In the genomic region with DNA sequence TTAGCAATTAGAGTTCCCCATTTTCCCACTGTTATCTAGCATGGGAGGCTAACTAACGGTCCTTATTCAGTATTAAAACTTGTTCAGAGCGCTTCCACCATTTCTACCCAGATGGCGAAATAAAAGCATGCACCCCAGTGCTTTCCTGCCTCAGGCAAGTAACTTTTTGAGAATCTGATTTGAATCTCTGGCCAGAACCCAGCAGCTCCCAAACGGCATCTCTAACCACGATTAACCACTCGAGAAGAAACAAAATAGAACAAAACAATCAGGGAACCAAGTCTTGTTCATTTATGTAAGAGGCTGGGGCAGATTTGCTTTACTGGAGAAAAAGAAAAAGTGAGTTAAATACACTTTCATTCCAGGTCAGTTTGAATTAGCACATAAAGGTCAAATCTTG, we compare ENCODE assay signal across 22 mouse cellular contexts. TPM values are rescaled to one million over a fixed set of nuclear protein-coding genes. Genes with fewer than 3 reads are reported as not detected.
DNase-seq lines count a peak whose midpoint lies in the region; ATAC-seq and TF ChIP-seq lines count a peak whose summit lies in the region.
"Had no signal": no experiment of that assay in that cellular context is flagged by ENCODE, and none has a peak within 500 bp of the region (broad histone marks: within the 10 kb centered on the region; RNA-seq: fewer than 3 reads in every experiment).

No protein-coding gene starts in this region.

- no peak overlapping the region for H3K4me3 ChIP-seq in layer of hippocampus, adult 2 months
- peak overlapping the region; percentile 67 for H3K4me3 ChIP-seq in liver, embryonic 13.5 days (replicated peaks)
- H3K4me3 ChIP-seq in cerebellum, adult 2 months (replicated peaks; ENCODE audit: insufficient read depth, low read depth, low read length): no peak overlapping the region
- H3K4me3 ChIP-seq: embryonic facial prominence, embryonic 15.5 days; stomach, embryonic 15.5 days had no signal

- 33% methylated on average over 6 of the region's 6 CpGs for WGBS in liver, embryonic 13.5 days (ENCODE audit: insufficient replicate concordance)
- 50% methylated on average over 6 of the region's 6 CpGs for WGBS in cerebellum, adult 2 months

- H3K9me3 ChIP-seq in liver, embryonic 13.5 days (replicated peaks): no peaks in the 10 kb centered on the region
- H3K9me3 ChIP-seq: embryonic facial prominence, embryonic 15.5 days; stomach, embryonic 15.5 days had no signal

- H3K36me3 ChIP-seq in liver, embryonic 13.5 days: peaks cover 43% of the 10 kb centered on the region
- H3K36me3 ChIP-seq: embryonic facial prominence, embryonic 15.5 days; stomach, embryonic 15.5 days had no signal

- peak; percentile 37 for DNase-seq in heart, adult 11 months
- no peak for DNase-seq in heart, postnatal 14 days
- DNase-seq in layer of hippocampus, adult 2 months (ENCODE audit: low spot score in 2 of 2): no peak
- DNase-seq in layer of hippocampus, adult 8-10 months (ENCODE audit: low spot score in 2 of 2): no peak
- DNase-seq in brain, adult 2 months (ENCODE audit: low read depth, low spot score): peak; percentile 16
- DNase-seq in liver, embryonic 13.5 days: no peak
- DNase-seq in embryo, embryonic 9.5 days (ENCODE audit: extremely low spot score): no peak
- no peak for DNase-seq in cerebellum, adult 2 months
- DNase-seq: adrenal gland, adult 2 months; cerebellum, adult 11 months; cerebellum, postnatal 14 days; embryo, embryonic 11 days; gastrocnemius, postnatal 10 days; kidney, adult 11 months; kidney, postnatal 25 days; layer of hippocampus, adult 9-11 months; lung, adult 2 months; right cerebral cortex, postnatal 25 days; thymus, adult 18-20 months; thymus, postnatal 4 days had no signal

- TF ChIP-seq CTCF in layer of hippocampus, adult 2 months (conservative IDR thresholded peaks at IDR 0.05): no peak
- no peak for TF ChIP-seq CTCF in cerebellum, adult 2 months (IDR thresholded peaks at IDR 0.05; ENCODE audit: borderline replicate concordance, insufficient read depth, low read depth, low read length)

- H3K27me3 ChIP-seq in liver, embryonic 13.5 days: no peaks in the 10 kb centered on the region
- no peaks in the 10 kb centered on the region for H3K27me3 ChIP-seq in cerebellum, adult 2 months (ENCODE audit: control insufficient read depth, insufficient read depth, low read length)
- H3K27me3 ChIP-seq: embryonic facial prominence, embryonic 15.5 days; stomach, embryonic 15.5 days had no signal

- H3K4me1 ChIP-seq in liver, embryonic 13.5 days (replicated peaks): peaks cover 77% of the 10 kb centered on the region
- no peaks in the 10 kb centered on the region for H3K4me1 ChIP-seq in cerebellum, adult 2 months (ENCODE audit: control insufficient read depth, insufficient read depth, low read length)

- H3K27ac ChIP-seq in layer of hippocampus, adult 2 months: 0 out of 2 replicates have a peak overlapping the region, but pooled peaks have one; percentile 2
- peak overlapping the region; percentile 50 for H3K27ac ChIP-seq in liver, embryonic 13.5 days
- H3K27ac ChIP-seq in cerebellum, adult 2 months (ENCODE audit: insufficient read depth, low read length): no peak overlapping the region
- H3K27ac ChIP-seq: embryonic facial prominence, embryonic 15.5 days; stomach, embryonic 15.5 days had no signal

- peak overlapping the region; percentile 73 for H3K4me2 ChIP-seq in liver, embryonic 13.5 days
- H3K4me2 ChIP-seq: embryonic facial prominence, embryonic 15.5 days; stomach, embryonic 15.5 days had no signal

- H3K9ac ChIP-seq in liver, embryonic 13.5 days: peak overlapping the region; percentile 57
- H3K9ac ChIP-seq: embryonic facial prominence, embryonic 15.5 days; stomach, embryonic 15.5 days had no signal

- intact Hi-C loops in heart, postnatal 14 days (cut with DNase I): no loop called here

- ATAC-seq in liver, embryonic 13.5 days (ENCODE audit: low read depth): no peak

- no peak for TF ChIP-seq POLR2A in cerebellum, adult 2 months (IDR thresholded peaks at IDR 0.05; ENCODE audit: borderline replicate concordance, insufficient read depth, low read length)

RNA-seq across cellular contexts. Expression of a gene that starts 44.1 kb away (rescaled TPM):
- total RNA-seq in heart, postnatal 14 days (2021): 1 to 10 TPM; 5.2 to 5.8 TPM
- 10 to 100 TPM; 33.4 to 34.7 TPM for total RNA-seq in layer of hippocampus, adult 2 months (2021)
- 10 to 100 TPM; 30.8 to 32.6 (median 32.0) TPM for total RNA-seq in layer of hippocampus, adult 8-10 months (2022)
- polyA plus RNA-seq in liver, embryonic 13.5 days (2015; fragmentation: Nextera tagmentation; extraction: Ambion mirVana): 25.0 and 25.2 TPM in 2 replicates
- 9.0 and 10.7 TPM in 2 replicates for polyA plus RNA-seq in cerebellum, adult 2 months (2012; rRNA removed)

Comparison
In these comparisons a context has a peak if more than half of its experiments do, and no peak if none do; other contexts are left out.
1. DNase-seq: peak in heart, adult 11 months (single experiment) and brain, adult 2 months (single experiment); none in heart, postnatal 14 days (0 of 2), layer of hippocampus, adult 2 months (0 of 2), layer of hippocampus, adult 8-10 months (0 of 2), liver, embryonic 13.5 days (single experiment), embryo, embryonic 9.5 days (single experiment) and cerebellum, adult 2 months (0 of 2).
2. RNA of a gene that starts 44.1 kb away (total RNA-seq): 33.4 to 34.7 TPM in layer of hippocampus, adult 2 months and 30.8 to 32.6 TPM in layer of hippocampus, adult 8-10 months; 5.2 to 5.8 TPM in heart, postnatal 14 days; every median in the first group is over 4 times any median in the second.